Mouse (Mus musculus) heart, embryonic 12.5 days (tissue): ENCODE measurements around the gene Bicra. TPM values are rescaled to one million over a fixed set of nuclear protein-coding genes. Genes with fewer than 3 reads are reported as not detected.

ENCODE experiments used
- ATAC-seq: fragments of 200-750 bp; cut with Nextera tagmentation; 2 replicates; pipeline ENCODE4 v1.8.0; 2017; ENCODE audit warnings: moderate TSS enrichment, moderate library complexity; ENCODE audit not compliant: insufficient number of reproducible peaks, low FRiP score
- H3K27ac ChIP-seq: fragments of 300-500 bp; sonication (generic); 2 replicates; pipeline ENCODE4 v1.5.1; 2016; ENCODE audit warnings: mild to moderate bottlenecking, moderate library complexity; ENCODE audit not compliant: poor library complexity, severe bottlenecking
- H3K27me3 ChIP-seq: fragments of 300-500 bp; sonication (generic); replicated peaks from 2 replicates; pipeline ENCODE4 v1.6.1; 2016; ENCODE audit warnings: mild to moderate bottlenecking, moderate library complexity
- H3K36me3 ChIP-seq: fragments of 300-500 bp; sonication (generic); 2 replicates; pipeline ENCODE4 v1.6.1; 2016; ENCODE audit warnings: mild to moderate bottlenecking, moderate library complexity
- H3K4me1 ChIP-seq: fragments of 300-500 bp; sonication (generic); replicated peaks from 2 replicates; pipeline ENCODE4 v1.6.1; 2016; ENCODE audit warnings: mild to moderate bottlenecking
- H3K4me2 ChIP-seq: fragments of 300-500 bp; sonication (generic); 2 replicates; pipeline ENCODE4 v1.6.1; 2016; ENCODE audit warnings: mild to moderate bottlenecking, moderate library complexity
- H3K4me3 ChIP-seq: fragments of 300-500 bp; sonication (generic); 2 replicates; pipeline ENCODE4 v1.5.1; 2016; ENCODE audit warnings: mild to moderate bottlenecking
- H3K9ac ChIP-seq: fragments of 300-500 bp; sonication (generic); 2 replicates; pipeline ENCODE4 v1.6.1; 2016; ENCODE audit warnings: mild to moderate bottlenecking, moderate library complexity
- H3K9me3 ChIP-seq: fragments of 300-500 bp; sonication (generic); replicated peaks from 2 replicates; pipeline ENCODE4 v1.6.1; 2016; ENCODE audit warnings: mild to moderate bottlenecking, moderate library complexity
- WGBS: fragments of 180-500 bp; shearing (Covaris S2); methylation state at CpG from one replicate; pipeline ENCODE4 v1.1.7; 2016; 5-methylcytosine and 5-hydroxymethylcytosine counted together
- polyA plus RNA-seq: library from polyadenylated mRNA; unstranded; fragments of >200 nt; fragmentation: Nextera tagmentation; extraction: Ambion mirVana; gene quantifications from 2 replicates; pipeline ENCODE4 v1.2.1, GENCODE M21; 2016

The Bicra gene
- polyA plus RNA-seq, 1 experiment from 2014 or later = 5.9 TPM

GRCm38 (mm10) chr7:15954436-15954835 is 93.3 kb downstream of the Bicra start:
- Histone ChIP-seq H3K9ac (no peak overlapping the region), H3K9me3 (peaks cover 6% of the 10 kb centered on the region; the same call in 1 of the 2 replicates), H3K4me3 (no peak overlapping the region), H3K27ac (peak overlapping the region; percentile 45), H3K4me2 (no peak overlapping the region), H3K4me1 (peaks cover 23% of the 10 kb centered on the region), H3K36me3 (peaks cover 46% of the 10 kb centered on the region), H3K27me3 (no peaks in the 10 kb centered on the region)
- ATAC-seq = peak; percentile 15; the same call in 1 of the 2 replicates
- 75% methylated on average over 7 of the region's 7 CpGs for WGBS

- no peak for ATAC-seq
- WGBS = 80% methylated on average over 13 of the region's 13 CpGs
- peaks cover 41% of the 10 kb centered on the region for H3K36me3 ChIP-seq
Measured at GRCm38 (mm10) chr7:15953307-15954074, 94.2 kb downstream of the Bicra start.

GRCm38 (mm10) chr7:15952416-15952815 is 95.3 kb downstream of the Bicra start:
- Histone ChIP-seq H3K9ac (no peak overlapping the region), H3K36me3 (peaks cover 35% of the 10 kb centered on the region), H3K4me3 (no peak overlapping the region), H3K4me2 (no peak overlapping the region), H3K27ac (no peak overlapping the region), H3K4me1 (peaks cover 36% of the 10 kb centered on the region), H3K9me3 (peaks cover 6% of the 10 kb centered on the region; the same call in 1 of the 2 replicates), H3K27me3 (no peaks in the 10 kb centered on the region)
- no peak for ATAC-seq
- WGBS = 44% methylated on average over 3 of the region's 3 CpGs

More at GRCm38 (mm10) chr7:15953307-15954074, 94.2 kb downstream of the Bicra start:
- H3K4me3 ChIP-seq = no peak overlapping the region
- H3K27me3 ChIP-seq = no peaks in the 10 kb centered on the region
- no peak overlapping the region for H3K27ac ChIP-seq
- H3K9me3 ChIP-seq = peaks cover 6% of the 10 kb centered on the region; the same call in 1 of the 2 replicates
- H3K4me1 ChIP-seq = peaks cover 31% of the 10 kb centered on the region
- no peak overlapping the region for H3K9ac ChIP-seq
- H3K4me2 ChIP-seq = no peak overlapping the region

GRCm38 (mm10) chr7:15950008-15950407 is 97.7 kb downstream of the Bicra start:
- 82% methylated on average over 15 of the region's 15 CpGs for WGBS
- H3K4me1 ChIP-seq = peaks cover 24% of the 10 kb centered on the region
- peaks cover 6% of the 10 kb centered on the region; the same call in 1 of the 2 replicates for H3K9me3 ChIP-seq
- H3K36me3 ChIP-seq = peaks cover 24% of the 10 kb centered on the region
- no peak overlapping the region for H3K27ac ChIP-seq
- H3K9ac ChIP-seq = no peak overlapping the region
- H3K4me3 ChIP-seq = no peak overlapping the region
- ATAC-seq = no peak
- no peak overlapping the region for H3K4me2 ChIP-seq
- no peaks in the 10 kb centered on the region for H3K27me3 ChIP-seq

- Histone ChIP-seq H3K4me1 (peaks cover 23% of the 10 kb centered on the region), H3K9me3 (peaks cover 6% of the 10 kb centered on the region; the same call in 1 of the 2 replicates), H3K27me3 (no peaks in the 10 kb centered on the region), H3K4me3 (no peak overlapping the region), H3K9ac (no peak overlapping the region), H3K27ac (peak overlapping the region; percentile 58; the same call in 1 of the 2 replicates), H3K4me2 (no peak overlapping the region), H3K36me3 (peaks cover 26% of the 10 kb centered on the region)
- 68% methylated on average over 7 of the region's 7 CpGs for WGBS
- no peak for ATAC-seq
Measured at GRCm38 (mm10) chr7:15949216-15949790, 98.4 kb downstream of the Bicra start.

- 3% methylated on average over 23 of the region's 23 CpGs for WGBS
- peak; percentile 66 for ATAC-seq
- peak overlapping the region; percentile 72 for H3K9ac ChIP-seq
- H3K4me2 ChIP-seq = peak overlapping the region; percentile 71
- H3K4me3 ChIP-seq = peak overlapping the region; percentile 28
- peaks cover 2% of the 10 kb centered on the region; the same call in 1 of the 2 replicates for H3K9me3 ChIP-seq
- H3K27ac ChIP-seq = peak overlapping the region; percentile 58; the same call in 1 of the 2 replicates
- peaks cover 24% of the 10 kb centered on the region for H3K4me1 ChIP-seq
- peaks cover 31% of the 10 kb centered on the region for H3K36me3 ChIP-seq
- no peaks in the 10 kb centered on the region for H3K27me3 ChIP-seq
Measured at GRCm38 (mm10) chr7:15948381-15948941, 99.3 kb downstream of the Bicra start.

GRCm38 (mm10) chr7:15947653-15948260 is 100.0 kb downstream of the Bicra start:
- Histone ChIP-seq H3K9me3 (no peaks in the 10 kb centered on the region), H3K9ac (0 out of 2 replicates have a peak overlapping the region, but pooled peaks have one; percentile 72), H3K36me3 (peaks cover 35% of the 10 kb centered on the region), H3K27ac (peak overlapping the region; percentile 58; the same call in 1 of the 2 replicates), H3K4me1 (peaks cover 24% of the 10 kb centered on the region), H3K4me3 (no peak overlapping the region), H3K27me3 (no peaks in the 10 kb centered on the region), H3K4me2 (peak overlapping the region; percentile 71)
- ATAC-seq = no peak
- 38% methylated on average over 4 of the region's 4 CpGs for WGBS

- Histone ChIP-seq H3K27ac (peak within 1 kb of the TSS; percentile 92), H3K9me3 (no peaks in the 10 kb centered on the region), H3K27me3 (no peaks in the 10 kb centered on the region), H3K4me1 (peaks cover 24% of the 10 kb centered on the region), H3K4me3 (peak within 1 kb of the TSS; percentile 64), H3K4me2 (peak within 1 kb of the TSS; percentile 86), H3K36me3 (peaks cover 42% of the 10 kb centered on the region), H3K9ac (peak within 1 kb of the TSS; percentile 75)
- WGBS = 2% methylated on average over 59 of the region's 59 CpGs
- peak; percentile 89 for ATAC-seq
Measured at GRCm38 (mm10) chr7:15945721-15946536, 101.8 kb downstream of the Bicra start, which contains the start of gene Nop53. Gene Nop53, minus strand, starts transcription at chr7:15946074.

GRCm38 (mm10) chr7:15945211-15945610 is 102.5 kb downstream of the Bicra start:
- Histone ChIP-seq H3K27me3 (no peaks in the 10 kb centered on the region), H3K4me1 (peaks cover 24% of the 10 kb centered on the region), H3K27ac (no peak overlapping the region; the same call in 1 of the 2 replicates), H3K4me3 (peak overlapping the region; percentile 64), H3K4me2 (peak overlapping the region; percentile 86), H3K36me3 (peaks cover 44% of the 10 kb centered on the region), H3K9ac (peak overlapping the region; percentile 75), H3K9me3 (no peaks in the 10 kb centered on the region)
- WGBS = 5% methylated on average over 8 of the region's 8 CpGs
- ATAC-seq = no peak

GRCm38 (mm10) chr7:15944311-15944710 is 103.4 kb downstream of the Bicra start:
- WGBS = 79% methylated on average over 1 of the region's 1 CpGs
- H3K27me3 ChIP-seq = no peaks in the 10 kb centered on the region
- H3K27ac ChIP-seq = no peak overlapping the region
- H3K9ac ChIP-seq = no peak overlapping the region
- H3K4me1 ChIP-seq = peaks cover 24% of the 10 kb centered on the region
- no peaks in the 10 kb centered on the region for H3K9me3 ChIP-seq
- no peak for ATAC-seq
- peaks cover 52% of the 10 kb centered on the region for H3K36me3 ChIP-seq
- no peak overlapping the region for H3K4me2 ChIP-seq
- H3K4me3 ChIP-seq = no peak overlapping the region; the same call in 1 of the 2 replicates
